Mouse (Mus musculus): Measurements from ENCODE around the gene Atg4d.
"Not testable (repeated sequence)": the region's sequence is repeated elsewhere in the genome, so short reads cannot be mapped to it uniquely, and the experiment has no call there.

Gene Atg4d

DNA sequence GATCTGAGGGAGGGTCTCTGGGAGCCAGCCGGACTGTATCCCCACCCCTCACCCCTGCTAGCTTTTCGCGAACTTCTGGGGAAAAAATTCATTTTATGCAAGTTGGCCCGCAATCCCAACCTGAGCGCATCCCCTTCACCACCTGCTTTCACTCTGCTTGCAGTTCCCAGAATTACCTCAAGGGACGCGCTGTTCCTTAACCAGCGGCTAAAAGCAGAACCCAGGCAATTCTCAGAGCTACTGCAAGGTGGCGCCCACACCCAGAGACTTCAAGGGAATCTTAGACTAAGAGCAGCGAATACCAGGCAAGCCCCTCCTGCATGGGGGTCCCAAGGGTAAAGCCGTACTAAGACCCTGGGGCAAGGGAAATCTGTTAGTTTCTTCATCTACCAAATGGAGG lies 23.8 kb upstream of the Atg4d start:
- DNase-seq, result peak; percentile 93

DNA sequence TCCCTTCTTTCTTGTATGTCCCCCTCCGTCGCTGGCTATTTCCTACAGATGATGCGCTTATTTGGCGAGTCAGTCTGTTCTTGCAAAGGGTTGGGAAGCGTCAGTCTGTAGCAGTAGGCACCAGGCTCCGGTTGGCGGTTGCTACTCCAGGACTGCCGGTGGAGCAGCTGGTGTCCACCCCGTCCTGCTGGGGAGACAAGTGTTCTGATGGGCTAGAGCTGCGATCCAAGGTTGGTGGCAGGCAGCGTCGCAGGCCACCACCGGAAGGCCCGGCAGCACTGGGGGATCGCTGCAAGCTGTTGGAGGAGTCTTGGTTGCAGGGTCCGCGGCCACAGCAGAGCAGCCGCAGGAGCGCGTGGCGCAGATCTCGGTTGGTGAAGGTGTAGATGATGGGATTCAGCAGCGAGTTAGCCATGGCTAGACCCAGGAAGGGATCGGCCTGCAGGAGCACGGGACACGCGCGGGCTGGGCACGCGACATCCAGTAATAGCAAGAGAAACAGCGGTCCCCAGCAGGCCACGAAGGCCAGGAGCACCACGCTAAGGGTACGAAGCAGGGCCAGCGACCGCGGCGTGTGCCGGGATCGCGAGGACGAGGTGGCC lies 21.2 kb upstream of the Atg4d start:
- DNase-seq, result no peak

DNA sequence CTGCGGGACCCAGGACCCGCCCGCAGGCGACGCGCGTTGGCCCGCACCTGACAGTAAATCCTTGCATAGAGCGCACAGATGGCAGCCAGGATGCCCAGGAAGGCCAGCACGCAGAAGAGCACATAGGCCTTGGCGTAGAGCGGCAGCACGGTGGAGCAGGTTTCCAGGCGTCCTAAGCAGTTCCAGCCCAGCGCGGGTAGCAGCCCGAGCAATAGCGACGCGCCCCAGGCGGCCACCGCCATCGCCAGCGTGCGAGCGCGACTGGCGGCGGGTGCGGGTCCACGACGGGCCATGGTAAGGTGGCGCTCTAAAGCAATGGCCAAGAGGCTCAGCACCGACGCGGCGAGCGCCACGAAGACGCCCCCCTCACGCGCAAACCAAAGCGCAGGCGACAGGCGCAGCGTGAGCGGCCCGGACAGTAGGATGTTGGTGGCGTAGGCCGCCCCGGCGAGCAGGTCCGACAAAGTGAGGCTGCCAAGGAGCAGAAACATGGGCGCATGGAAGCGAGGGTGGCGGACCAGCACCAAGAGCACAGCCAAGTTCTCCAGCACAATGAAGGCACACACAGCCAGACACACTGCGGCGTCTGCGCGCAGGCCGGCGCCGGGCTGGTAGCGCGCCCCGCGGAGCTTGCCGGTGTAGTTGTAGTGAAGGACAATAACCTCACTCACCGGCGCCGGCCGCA lies 20.5 kb upstream of the Atg4d start:
- DNase-seq, result peak; percentile 60

DNA sequence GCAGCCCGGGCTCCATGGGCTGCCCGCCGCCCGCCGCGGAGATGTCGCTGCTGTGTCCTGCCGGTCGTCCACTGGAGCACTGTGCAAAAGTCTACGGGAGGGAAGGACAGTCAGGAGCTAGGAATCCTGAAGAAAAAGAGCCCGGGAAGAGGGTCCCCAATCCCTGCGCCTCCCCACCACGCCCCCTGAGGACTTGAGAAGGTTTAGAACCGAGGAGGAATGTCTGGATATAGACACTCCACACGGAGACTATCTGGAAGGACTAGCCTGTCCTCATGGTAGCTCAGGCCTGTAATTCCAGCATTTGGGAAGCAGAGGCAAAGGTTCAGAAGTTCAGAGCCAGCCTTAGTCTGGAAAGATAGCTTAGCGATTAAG lies 20.0 kb upstream of the Atg4d start:
- DNase-seq, result no peak

DNA sequence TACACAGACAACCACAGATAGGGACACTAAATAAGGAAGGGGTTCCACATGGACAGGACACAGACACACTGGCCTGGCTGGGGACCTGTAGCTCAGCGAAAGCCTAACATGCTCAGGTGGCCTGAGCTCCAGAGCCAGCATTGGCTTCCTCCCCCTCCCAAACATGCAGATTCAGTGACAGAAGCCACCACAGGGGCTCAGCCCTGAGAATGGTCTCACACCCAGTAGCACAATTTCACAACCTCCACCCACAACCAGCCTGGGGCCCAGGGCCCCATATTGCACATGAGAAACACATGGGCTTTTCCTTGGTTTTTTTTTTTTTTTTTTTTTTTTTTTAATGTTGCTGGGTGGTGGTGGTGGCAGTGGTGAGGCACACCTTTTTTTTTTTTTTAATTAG lies 18.8 kb upstream of the Atg4d start:
- no peak for DNase-seq

DNA sequence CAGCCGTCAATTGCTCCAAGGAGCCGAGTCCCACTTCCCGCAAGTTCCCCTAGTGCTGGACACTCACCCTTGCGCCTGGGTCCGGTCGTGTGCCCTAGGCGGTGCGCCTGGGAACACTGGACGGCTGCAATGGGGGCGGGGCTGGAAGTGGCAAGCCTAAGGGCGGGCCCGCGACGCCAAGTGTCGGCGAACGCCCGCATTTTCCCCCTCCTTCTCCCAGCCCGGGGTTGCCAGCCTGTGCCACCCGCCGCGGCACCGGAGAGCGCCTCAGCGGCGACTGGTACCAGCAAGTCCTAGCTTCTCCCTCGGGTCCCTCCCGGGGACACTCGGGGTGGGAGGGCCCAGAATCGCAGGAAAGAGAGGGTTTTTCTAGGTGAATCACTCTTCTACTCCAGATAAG lies 16.8 kb upstream of the Atg4d start, which contains the start of gene S1pr5:
S1pr5 (minus strand) TSS at position 118 of the 400 bp plus-strand sequence.
- no peak for DNase-seq

DNA sequence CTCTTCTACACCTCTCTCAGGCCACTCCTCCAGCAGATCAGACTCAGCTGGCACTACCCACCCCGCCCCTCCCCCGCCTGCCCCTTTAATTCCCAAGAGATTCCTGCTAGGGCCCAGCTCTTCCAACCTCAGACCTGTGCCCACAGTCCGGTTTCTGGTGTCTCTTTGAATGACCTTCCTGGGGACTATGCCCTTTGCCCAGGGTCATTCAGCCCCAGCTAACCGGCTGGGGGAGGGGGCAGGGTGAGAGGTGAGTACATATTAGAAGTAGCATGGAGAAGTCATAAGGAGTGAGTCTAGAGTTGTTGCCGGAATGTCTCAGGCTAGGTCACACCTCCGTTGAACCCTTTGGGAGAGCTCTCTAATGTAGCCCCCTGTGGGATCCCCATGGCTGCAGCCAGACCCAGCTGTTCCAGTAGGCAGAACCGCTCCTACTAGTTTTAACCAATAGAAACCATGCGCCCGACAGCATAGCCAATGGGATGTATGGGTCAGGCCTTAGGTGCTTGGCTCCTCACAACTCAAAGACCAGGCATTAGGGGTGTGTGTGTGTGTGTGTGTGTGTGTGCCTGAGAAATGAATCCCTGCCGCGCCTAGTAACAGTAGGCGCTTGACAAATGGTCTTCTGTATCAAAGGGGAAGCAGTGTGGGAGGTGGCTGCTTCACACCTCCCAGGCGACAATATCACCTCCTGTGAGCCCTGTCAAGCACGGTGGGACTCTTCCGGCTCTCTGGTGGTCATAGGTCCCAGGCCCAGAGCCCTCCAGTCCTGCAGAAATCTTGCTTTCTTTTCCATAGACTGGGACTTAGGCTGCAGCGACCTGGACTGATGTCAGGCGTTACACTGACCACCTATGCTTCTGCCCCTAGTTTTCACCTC lies 15.2 kb upstream of the Atg4d start:
- no peak for DNase-seq

DNA sequence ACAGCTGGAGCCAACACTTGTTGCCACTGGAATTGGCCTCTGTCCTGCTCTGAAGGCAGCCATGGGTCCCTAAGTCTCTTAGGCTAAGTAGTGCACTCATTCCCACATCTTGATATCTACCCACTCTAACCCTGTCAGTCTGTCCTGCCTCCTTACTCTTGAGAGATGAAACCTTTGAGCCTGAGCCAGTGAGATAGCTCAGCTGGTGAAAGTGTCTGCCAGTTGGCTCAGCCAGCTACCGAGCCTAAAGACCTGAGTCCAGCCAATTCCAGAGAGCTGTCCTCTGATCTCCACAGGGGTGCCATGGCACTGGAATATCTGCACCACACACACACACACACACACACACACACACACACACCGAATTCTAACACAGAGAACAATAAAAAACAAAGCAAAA lies 14.6 kb upstream of the Atg4d start:
- DNase-seq, result no peak

DNA sequence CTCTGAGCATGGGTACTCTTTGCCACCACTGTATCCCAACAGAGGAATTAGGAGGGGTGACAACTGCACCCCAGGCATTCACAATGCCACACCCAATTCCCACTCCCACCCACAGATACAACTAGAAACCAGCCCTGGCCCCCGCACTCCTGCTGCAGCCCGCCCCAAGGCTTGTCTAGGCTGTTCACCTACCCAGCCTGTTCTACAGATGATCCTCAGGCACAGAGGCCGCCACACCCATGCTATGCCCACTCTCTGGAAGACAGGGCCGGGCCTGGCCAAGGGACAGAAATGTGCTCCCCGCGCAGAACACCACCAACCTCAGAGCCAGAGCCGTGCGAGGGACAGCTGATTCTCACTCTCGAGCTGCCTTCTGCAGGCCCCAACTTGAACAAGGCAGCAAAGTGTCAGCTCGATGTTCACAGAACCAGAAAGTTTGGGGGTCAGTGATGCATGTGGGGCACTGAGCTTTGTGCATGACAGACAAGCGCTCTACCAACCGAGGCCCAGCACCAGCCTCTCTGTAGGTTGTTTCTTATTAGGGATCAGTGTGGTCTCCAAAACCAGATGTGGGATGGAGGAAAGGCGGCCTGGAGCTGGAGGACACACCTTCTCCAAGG lies 13.9 kb upstream of the Atg4d start:
- no peak for DNase-seq

DNA sequence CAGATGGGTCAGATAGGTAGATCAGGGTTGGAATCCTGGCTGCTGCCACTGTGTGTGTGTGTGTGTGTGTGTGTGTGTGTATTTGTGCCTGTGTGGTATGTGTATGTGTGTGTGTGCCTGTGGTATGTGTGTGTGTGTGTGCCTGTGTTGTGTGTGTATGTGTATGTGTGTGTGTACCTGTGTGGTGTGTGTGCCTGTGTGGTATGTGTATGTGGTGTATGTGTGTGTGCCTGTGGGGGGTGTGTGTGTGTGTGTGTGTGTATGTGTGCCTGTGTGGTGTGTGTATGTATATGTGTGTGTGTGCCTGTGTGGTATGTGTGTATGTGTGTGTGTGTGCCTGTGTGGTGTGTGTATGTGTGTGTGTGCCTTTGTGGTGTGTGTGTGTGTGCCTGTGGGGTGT lies 10.4 kb upstream of the Atg4d start:
- no peak for DNase-seq

DNA sequence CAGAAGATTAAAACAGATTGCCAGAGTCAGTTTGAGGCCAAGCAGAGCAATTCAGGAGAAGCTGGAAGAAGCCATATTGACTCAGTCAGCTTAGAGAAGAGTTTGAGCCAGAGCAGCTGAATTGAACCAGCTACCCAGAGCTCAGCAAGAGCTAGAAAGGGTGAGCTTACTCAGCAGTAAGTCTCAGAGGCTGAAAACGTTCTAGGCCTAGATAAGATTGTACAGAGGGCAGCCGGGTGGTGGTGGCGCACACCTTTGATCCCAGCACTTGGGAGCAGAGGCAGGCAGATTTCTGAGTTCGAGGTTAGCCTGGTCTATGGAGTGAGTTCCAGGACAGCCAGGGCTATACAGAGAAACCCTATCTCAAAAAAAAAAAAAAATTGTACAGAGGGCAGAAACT lies 8.7 kb upstream of the Atg4d start:
- not testable (repeated sequence) for DNase-seq

DNA sequence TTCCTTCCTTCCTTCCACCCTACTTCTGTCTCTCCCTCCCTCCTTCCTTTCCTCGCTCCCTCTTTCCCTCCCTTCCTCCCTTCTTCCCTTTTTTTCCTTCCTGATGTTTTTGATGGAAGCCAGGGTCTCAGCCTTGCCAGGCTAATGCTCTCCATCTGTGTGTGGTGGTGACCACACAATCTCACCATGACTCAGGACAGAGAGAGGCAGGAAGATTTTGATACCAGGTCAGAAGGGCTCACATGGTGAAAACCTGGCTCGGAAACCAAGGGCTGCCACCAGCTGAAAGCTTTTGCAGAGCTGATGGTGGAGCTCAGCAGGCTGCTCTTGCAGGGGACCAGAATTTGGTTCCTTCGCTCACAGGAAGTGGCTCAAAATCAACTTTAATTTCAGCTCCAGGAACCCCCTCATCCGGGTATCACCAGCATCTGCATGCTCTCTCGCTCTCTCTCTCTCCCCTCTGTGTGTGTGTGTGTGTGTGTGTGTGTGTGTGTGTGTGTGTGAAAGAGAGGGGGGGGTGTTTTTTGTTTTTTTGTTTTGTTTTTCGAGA lies 4.5 kb upstream of the Atg4d start:
- DNase-seq, result no peak

DNA sequence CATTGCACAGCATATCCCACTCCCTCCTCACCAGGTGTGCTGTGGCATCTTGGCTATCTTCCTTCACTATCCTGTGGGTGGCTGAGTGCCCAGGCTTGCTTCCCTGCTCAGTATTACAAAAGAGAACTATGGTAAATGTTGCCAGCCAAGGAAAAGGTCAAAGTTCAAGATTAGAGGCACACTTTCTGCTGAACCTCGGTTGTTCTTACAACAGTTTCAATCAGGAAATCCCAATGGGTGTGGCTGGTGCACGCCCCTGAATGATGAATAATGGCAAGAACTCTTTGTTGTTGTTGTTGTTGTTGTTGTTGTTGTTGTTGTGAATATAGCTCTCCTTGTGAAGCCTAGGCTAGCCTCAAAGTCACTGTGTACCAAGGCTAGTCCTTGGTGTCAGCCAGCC lies 3.3 kb upstream of the Atg4d start:
- no peak for DNase-seq

DNA sequence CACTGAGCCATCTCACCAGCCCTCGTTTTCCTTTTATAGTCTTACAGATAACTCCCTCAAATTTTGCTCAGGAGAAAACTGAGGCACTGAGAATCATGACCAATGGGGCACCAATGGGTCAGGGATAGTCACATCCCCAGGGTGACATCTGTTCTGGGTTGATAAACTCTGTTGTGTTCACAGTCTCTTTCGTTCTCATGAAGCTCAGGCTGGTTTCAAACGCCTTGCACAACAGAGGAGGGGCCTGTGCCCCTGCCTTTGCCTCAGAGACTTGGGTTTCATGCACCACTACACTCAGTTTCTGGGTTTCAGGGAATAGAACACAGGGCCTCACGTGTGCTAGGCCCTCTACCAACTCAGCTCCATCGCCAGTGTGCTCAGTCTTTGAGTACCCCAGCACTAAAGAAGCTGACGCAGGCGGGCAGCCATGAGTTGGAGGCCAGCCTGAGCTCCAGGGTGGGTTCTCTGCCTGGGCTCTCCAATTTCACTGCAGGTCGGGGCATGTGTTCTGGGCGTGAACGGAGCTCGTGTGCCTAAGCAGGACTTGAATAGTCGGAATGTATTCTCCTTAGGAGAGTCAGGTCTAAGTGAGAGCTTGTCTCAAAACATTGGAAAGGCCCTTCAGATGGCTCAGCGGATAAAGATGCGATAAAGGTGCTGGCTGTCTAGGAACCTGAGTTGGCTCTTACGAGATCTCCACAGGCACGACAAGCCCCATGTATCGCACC lies 657 bp upstream of the Atg4d start:
- DNase-seq, result peak; percentile 44

DNA sequence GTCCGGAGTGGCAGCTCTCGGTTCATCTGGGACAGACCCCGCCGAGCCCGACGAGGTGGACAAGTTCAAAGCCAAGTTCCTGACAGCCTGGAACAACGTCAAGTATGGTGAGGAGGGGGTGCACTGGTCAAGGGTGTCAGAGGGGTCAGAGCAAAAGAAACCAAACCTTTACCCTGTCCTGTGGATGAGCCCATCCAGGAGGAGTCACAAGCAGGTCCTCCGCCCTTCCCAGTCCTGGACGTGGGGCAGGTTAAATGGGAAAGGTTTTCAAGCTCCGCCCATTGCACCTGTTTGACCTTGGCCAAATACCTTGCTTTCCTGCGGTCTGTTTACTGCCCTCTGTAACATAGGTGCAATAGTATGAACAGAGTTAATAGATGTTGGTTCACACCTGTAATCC lies 518 bp downstream of the Atg4d start:
- no peak for DNase-seq

DNA sequence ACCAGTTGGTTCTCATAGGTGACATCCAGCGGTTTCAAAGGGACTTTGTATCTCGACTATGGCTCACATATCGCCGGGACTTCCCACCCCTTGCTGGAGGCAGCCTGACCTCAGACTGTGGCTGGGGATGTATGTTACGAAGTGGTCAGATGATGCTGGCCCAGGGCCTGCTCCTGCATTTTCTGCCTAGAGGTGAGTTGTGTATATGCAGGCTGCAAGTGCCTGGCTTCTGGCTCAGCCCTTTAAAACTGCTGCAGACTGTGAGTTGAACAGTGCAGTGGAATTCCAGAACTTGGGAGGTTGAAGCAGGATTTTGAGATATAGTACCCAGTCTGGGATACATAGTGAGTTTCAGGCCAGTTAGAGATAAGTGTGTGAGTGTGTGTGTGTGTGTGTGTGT lies 1.8 kb downstream of the Atg4d start:
- DNase-seq, result no peak

DNA sequence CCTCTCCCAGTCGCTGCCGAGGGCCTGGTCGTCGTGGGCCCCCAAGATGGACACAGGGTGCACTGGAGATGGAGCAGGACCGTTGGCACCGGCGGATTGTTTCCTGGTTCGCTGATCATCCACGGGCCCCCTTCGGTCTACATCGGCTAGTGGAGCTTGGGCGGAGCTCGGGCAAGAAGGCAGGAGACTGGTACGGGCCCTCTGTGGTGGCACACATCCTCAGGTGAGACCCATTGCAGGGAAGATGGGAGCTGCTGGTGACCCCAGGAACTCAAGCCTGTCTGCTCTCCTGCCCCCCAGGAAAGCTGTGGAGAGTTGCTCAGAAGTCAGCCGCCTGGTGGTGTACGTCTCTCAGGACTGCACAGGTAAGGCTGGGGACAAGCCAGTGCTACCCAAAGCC lies 3.2 kb downstream of the Atg4d start:
- DNase-seq, result no peak

DNA sequence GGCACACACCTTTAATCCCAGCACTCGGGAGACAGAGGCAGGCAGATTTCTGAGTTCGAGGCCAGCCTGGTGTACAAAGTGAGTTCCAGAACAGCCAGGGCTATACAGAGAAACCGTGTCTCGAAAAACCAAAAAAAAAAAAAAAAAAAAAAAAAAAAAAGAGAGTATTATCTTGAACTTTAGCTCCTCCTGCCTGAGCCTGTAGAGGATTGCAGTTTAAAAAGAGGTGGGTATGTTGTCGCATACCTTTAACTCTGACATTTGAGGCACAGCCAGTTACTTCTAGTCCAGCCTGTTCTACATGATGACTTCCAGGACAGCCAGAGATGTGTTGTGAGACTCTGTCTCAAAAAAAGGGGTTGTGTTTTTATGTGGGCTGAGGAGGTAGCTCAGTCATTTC lies 4.5 kb downstream of the Atg4d start:
- not testable (repeated sequence) for DNase-seq

DNA sequence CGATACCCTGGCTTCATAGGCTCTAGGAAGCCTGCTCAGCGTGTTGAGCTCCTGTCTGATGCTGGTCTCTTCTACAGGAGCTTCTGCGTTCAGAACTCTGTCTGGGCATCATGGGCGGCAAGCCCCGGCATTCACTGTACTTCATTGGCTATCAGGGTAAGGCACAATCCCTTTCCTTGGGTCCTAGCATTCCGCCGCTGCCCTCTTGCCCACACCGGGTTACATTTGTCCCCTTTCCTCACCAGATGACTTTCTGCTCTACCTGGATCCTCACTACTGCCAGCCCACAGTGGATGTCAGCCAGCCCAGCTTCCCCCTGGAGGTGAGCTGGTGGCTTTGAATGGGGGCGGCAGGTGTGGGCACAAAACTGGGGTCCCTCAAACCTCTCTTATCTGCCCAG lies 7.3 kb downstream of the Atg4d start:
- no peak for DNase-seq

DNA sequence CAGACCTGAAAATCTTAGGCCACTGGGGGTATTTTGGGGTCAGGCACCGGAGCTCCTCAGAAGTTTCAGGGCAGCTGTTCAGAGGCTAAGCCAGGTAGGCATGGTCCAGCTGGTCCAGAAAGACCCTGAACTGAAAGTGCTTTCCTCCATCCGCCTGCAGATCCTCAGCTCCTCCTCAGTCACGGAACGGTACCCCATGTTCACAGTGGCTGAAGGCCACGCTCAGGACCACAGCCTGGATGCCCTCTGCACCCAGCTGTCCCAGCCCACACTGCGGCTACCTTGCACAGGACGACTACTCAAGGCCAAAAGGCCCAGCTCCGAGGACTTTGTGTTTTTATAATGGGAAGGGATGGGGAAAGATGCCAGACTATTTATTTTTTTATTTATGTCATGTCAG lies 8.0 kb downstream of the Atg4d start:
- no peak for DNase-seq

DNA sequence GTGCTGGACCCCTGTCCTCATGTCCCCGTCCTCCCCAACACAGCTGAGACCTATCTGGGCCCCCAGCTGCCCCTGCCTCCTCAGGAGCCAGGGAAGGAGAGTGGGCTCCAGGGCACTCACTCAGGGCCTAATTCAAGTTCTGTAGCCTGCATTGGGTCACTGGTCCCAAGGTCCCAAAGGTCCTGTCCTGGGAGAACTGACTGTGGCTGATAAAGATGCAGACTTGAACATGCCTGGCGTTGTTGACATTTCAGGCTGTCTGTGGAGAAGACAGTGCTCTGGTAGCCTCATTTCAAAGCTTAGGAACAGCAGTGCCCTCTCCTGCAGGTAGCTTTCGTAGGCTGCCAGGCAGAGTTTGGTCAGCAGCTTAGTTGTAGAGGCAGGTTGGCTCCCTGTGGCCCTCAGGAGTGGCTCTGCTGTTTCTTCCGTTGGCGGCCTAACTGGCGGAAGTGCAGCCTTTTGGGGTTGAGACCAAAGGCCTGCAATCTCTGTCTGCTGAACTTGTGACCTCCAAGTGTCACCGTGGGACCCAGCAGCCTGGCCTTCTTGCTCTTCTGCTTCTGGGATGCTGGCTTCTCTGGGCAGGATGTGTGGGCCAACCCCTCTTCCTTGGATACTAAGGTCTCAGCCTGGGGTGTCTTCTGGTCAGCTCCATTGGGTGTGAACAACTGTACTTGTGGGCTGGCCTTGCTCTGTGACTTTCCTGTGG lies 8.6 kb downstream of the Atg4d start:
- DNase-seq, result no peak

DNA sequence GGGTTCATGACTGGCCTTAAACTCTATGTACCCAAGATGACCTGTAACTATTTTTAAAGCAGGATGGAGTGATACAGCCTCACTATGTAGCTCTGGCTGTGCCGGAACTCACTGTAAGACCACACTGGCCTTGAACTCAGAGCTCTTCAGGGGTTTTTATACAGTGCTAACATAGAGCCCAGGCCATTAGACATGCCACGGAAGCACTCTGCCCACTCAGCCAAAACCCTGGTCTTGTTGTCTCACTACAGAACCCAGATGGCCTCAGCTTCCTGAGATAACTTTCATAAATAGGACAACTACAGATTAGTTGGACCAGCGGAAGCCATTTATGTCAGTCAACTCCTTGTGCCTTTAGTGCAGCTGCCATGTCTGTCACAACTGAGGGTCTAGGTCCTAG lies 9.2 kb downstream of the Atg4d start:
- no peak for DNase-seq

Measured in embryo, embryonic 11 days (tissue).